Mouse (Mus musculus) urinary bladder, postnatal 4 days (tissue): ENCODE results near the gene Hmmr.

ENCODE experiments used
- DNase-seq, 2 experiments: peaks; one replicate each; pipeline ENCODE4 v3.0.0; 2021 to 2022; ENCODE audit warnings: low spot score in 2 of 2

The Hmmr gene

GRCm38 (mm10) chr11:40694311-40695087 is 38.7 kb downstream of the Hmmr start:
- DNase-seq = peak; percentile 51 to 63

- peak; percentile 53 to 72 for DNase-seq
Observed at GRCm38 (mm10) chr11:40693366-40693951, 39.8 kb downstream of the Hmmr start.

GRCm38 (mm10) chr11:40692511-40693365 is 40.5 kb downstream of the Hmmr start:
- DNase-seq = peak; percentile 92 to 94

GRCm38 (mm10) chr11:40692101-40692509 is 41.1 kb downstream of the Hmmr start:
- no peak for DNase-seq

- DNase-seq = no peak
Observed at GRCm38 (mm10) chr11:40690444-40691127, 42.6 kb downstream of the Hmmr start.

GRCm38 (mm10) chr11:40683295-40683694 is 49.9 kb downstream of the Hmmr start:
- DNase-seq = no peak

- DNase-seq = no peak
Observed at GRCm38 (mm10) chr11:40682456-40682855, 50.8 kb downstream of the Hmmr start.

- DNase-seq = no peak
Observed at GRCm38 (mm10) chr11:40677169-40677568, 56.1 kb downstream of the Hmmr start.

GRCm38 (mm10) chr11:40675014-40675730 is 58.0 kb downstream of the Hmmr start:
- no peak for DNase-seq
